Mouse (Mus musculus): Measurements from ENCODE around the gene Ube2i. TPM values are rescaled to one million over a fixed set of nuclear protein-coding genes. Genes with fewer than 3 reads are reported as not detected.

Ube2i gene
- polyA plus RNA-seq (2012; rRNA removed): 519 and 596 TPM in 2 replicates

DNA sequence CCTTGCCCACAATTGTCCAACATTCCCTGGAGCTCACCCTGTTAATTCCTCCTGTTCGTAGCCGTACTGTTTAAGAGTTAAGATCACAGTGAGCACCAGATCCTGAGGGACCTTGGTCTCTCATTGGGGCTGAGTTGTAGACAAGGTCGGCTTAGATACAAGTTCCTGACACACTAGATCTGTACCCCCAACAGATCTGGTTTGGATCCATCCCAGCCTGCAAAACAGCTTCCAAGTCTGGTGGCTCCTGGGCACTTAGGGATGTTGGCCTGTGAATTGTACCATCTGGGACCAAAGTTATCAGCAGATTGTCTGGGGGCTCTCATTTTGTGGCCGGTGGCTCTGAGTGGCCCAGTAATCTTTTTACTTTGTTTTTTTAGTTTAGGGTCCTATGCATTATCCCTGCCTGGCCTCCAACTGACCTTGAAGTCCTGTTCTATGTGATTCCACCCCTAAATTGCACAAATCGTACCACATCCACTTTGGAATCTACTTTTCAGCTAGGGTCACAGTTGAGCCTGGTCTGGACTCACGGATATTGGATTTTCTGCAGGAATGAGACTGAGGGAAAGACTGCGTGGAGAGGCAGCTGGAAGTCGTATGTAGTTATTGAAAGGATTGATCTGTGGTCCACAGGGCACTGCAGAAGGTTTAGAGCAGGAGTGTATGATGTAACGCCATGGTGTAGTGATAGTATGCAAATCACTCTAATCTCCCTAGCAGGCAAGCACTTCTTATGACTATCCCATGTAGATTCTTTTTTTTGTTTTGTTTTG is at the start of gene Ube2i:
Gene Ube2i, minus strand, starts transcription at position 52 of the 776 bp plus-strand sequence.

DNA sequence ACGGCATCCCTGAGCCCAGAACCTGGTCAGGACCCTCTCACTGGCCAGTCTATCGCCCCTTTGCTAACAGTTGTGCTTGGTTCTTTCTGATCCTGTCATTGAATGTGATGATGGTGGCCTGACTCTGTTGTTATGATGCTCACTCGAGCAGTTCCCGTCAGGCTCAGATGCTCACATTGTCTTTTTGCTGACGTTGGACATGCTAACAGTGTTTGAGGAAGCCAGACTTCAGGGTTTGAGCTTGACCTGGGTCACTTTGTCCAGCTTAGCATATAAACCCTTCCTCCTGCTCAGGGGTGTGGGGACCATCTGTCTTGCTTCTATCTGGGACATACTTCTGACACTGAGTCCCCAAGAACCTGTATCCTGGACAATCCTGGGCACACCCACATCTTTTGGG is 43.9 kb upstream of the Ube2i start, which contains the start of gene Prss29:
Gene Prss29, plus strand, starts transcription at position 301 of the 400 bp plus-strand sequence.

DNA sequence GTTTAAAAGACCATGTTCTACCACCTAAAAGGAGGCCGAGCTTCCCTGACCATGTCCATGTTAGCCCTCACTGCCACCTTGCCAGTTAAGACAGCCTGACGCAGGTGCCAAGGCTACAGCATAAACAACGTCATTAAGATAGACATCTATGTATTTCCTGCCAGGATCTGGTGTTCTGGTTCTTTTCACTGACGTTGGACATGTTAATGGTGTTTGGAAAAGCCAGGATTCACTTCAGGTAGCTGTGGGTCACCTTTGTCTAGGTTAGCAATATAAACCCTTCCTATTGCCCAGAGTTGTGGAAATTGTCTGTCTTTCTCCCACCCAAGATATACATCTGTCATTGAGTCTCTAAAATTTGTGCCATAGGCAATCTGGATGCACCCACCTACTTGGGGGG is 33.9 kb upstream of the Ube2i start, which contains the start of gene Prss28:
Gene Prss28, plus strand, starts transcription at position 301 of the 400 bp plus-strand sequence.

DNA sequence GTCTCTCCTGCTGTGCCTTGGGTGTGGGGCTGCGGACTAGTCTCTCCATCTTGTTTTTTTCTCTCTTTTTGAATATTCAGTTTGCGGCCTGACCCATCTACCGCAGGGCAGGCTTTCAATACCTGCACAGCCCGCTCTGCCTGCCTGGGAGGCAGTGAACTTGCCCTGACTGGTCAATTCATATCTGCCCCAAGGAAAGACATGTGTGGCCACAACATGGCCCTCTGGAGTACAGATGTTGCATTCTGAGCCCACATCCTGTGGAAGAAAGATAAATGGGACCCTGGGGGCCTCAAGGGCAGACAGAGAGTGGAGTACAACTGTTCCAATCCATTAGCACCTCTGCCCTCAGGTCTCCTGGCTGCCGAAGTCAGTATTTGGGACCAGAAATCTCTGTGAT is 23.7 kb upstream of the Ube2i start, which contains the start of gene Prss34:
Gene Prss34, plus strand, starts transcription at position 301 of the 400 bp plus-strand sequence.

DNA sequence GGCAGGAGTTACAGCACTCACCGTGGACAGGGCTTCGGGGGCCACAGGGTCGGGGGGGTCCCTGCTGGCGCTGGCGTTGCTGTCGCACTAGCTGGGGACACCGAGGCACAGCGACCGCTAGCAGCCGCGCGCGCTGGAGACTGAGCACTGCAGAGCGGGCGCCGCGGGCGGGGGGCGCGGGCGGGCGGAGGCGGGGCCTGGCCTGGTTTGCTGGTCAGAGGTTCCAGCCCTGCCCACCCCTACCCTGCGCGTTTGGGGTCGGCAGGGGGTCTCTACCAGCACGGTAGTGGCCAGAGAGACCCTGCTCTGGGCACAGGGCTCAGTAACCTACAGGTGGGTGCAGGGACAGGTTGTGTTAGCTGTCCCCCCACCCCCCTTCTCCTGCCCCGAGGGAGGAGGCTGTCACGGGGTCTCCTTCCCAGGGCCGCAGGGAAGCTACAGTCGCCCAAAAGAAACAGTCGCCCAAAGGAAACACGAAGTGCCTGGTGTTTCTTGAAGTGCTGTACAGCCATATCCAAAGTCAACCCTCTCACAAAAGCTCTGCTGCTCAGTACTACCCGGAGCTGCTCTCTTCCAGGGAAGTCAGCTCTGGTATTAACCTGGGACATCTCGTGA is 18.2 kb downstream of the Ube2i start, which contains the start of gene Baiap3:
Gene Baiap3, minus strand, starts transcription at position 225 of the 615 bp plus-strand sequence.

DNA sequence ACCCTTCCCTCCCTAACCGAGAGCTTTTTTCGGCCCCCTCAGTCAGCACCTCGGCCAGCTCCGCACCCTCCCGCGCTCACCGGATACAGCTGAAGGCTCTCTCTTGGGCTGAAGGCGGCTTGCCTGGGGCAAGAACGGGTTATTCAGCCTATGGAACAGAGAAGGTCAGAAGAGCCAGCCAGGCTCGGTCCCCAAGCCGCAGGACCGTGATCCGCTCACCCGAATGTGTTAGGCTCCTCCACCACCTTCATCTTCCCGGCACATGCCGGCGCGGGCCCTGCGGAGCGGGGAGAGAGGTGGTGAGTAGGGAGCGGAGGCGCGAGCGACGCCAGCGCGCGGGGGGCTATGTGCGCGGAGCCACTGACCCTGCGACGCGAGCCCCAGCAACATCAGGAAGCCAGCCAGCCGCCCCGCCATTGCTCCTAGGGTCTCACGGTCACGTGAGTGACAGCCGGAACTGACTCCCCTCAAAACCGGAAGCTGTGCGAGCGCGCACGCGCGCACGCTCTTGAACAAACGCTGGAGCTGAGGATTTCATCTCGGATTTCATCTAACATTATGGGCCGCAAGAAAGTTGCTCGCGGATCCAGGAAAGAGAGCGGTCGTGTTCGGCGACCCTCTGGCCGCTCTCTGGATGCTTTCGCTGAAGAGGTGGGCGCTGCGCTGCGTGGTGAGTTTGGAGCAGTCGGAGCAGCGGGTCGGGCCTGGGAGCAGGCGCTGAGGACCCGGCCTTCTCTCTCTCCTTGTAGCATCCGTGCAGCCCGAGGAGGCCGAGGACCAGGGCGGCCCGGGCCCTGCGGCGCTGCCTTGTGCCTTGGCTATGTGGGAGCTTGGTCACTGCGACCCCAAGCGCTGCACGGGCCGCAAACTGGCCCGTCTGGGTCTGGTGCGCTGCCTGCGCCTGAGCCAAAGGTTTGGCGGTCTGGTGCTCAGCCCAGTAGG is 34.5 kb downstream of the Ube2i start, which contains the start of the genes Gnptg and Tsr3:
Gene Gnptg, minus strand, starts transcription at position 430 of the 942 bp plus-strand sequence.
Gene Tsr3, plus strand, starts transcription at position 476 of the 942 bp plus-strand sequence.

Other genes with a start within 250 kb of the Ube2i start
- 7.2 and 7.5 TPM in 2 replicates for gene Tmem204, start 191.0 kb downstream of the Ube2i start, polyA plus RNA-seq (2012; rRNA removed)
- 35.8 and 39.1 TPM in 2 replicates for gene Telo2, start 158.7 kb downstream of the Ube2i start, polyA plus RNA-seq (2012; rRNA removed)
- 0.21 TPM in 1 of 2 replicates, not detected in the other for gene Ptx4, start 153.9 kb downstream of the Ube2i start, polyA plus RNA-seq (2012; rRNA removed)
- 37.8 and 40.8 TPM in 2 replicates for gene Clcn7, start 141.2 kb downstream of the Ube2i start, polyA plus RNA-seq (2012; rRNA removed)
- gene Ccdc154, start 112.2 kb downstream of the Ube2i start, polyA plus RNA-seq (2012; rRNA removed): not detected in 2 replicates
- not detected in 2 replicates for gene Gm38655, start 99.2 kb downstream of the Ube2i start, polyA plus RNA-seq (2012; rRNA removed)
- gene BC003965, start 90.1 kb downstream of the Ube2i start, polyA plus RNA-seq (2012; rRNA removed): 28.0 and 28.7 TPM in 2 replicates
- 19.9 and 21.1 TPM in 2 replicates for gene Unkl, start 86.2 kb downstream of the Ube2i start, polyA plus RNA-seq (2012; rRNA removed)
- gene Gnptg, start 34.5 kb downstream of the Ube2i start, polyA plus RNA-seq (2012; rRNA removed): 81.6 and 84.9 TPM in 2 replicates
- 49.1 and 51.0 TPM in 2 replicates for gene Tsr3, start 34.5 kb downstream of the Ube2i start, polyA plus RNA-seq (2012; rRNA removed)
- gene Baiap3, start 18.3 kb downstream of the Ube2i start, polyA plus RNA-seq (2012; rRNA removed): 13.0 and 13.9 TPM in 2 replicates
- 0.34 TPM in 1 of 2 replicates, not detected in the other for gene Prss34, start 23.8 kb upstream of the Ube2i start, polyA plus RNA-seq (2012; rRNA removed)
- not detected in 2 replicates for gene Prss28, start 34.0 kb upstream of the Ube2i start, polyA plus RNA-seq (2012; rRNA removed)
- not detected in 2 replicates for gene Prss29, start 44.0 kb upstream of the Ube2i start, polyA plus RNA-seq (2012; rRNA removed)
- 0.11 TPM in 1 of 2 replicates, not detected in the other for gene Tpsab1, start 70.9 kb upstream of the Ube2i start, polyA plus RNA-seq (2012; rRNA removed)
- 0.64 and 1.6 TPM in 2 replicates for gene Tpsb2, start 91.7 kb upstream of the Ube2i start, polyA plus RNA-seq (2012; rRNA removed)
- 0.21 and 0.76 TPM in 2 replicates for gene Tpsg1, start 94.7 kb upstream of the Ube2i start, polyA plus RNA-seq (2012; rRNA removed)
- gene Cacna1h, start 159.2 kb upstream of the Ube2i start, polyA plus RNA-seq (2012; rRNA removed): 101 TPM in 2 replicates
- gene Tekt4, start 180.0 kb upstream of the Ube2i start, polyA plus RNA-seq (2012; rRNA removed): 1.1 and 1.5 TPM in 2 replicates
- 0.15 TPM in 2 replicates for gene Sstr5, start 222.7 kb upstream of the Ube2i start, polyA plus RNA-seq (2012; rRNA removed)